Mouse (Mus musculus): ENCODE measurements at regions not wholly inside any gene's neighbourhood (a gene's known extent, or its start where the extent isn't known, plus 50 kb on each side); places are given as distances from the start of the nearest gene placed in this dataset.

- no peak for TF ChIP-seq CTCF (conservative IDR thresholded peaks at IDR 0.05; ENCODE audit: insufficient read depth, insufficient read length, low read depth, low read length)
- no peak for TF ChIP-seq POLR2A (IDR thresholded peaks at IDR 0.05; ENCODE audit: low read depth, low read length)
Observed at GRCm38 (mm10) chr13:70192101-70193025, 390.2 kb downstream of the Med10 start.

All from kidney, adult 2 months (tissue).